Mouse (Mus musculus) lung, embryonic 15.5 days (tissue): ENCODE measurements around the gene Bcan. TPM values are rescaled to one million over a fixed set of nuclear protein-coding genes. Genes with fewer than 3 reads are reported as not detected.
A peak's percentile ranks its signal among the peaks of the same experiment; 100 is the strongest.

Experiments
- ATAC-seq: fragments of 200-750 bp; cut with Nextera tagmentation; 2 replicates; pipeline ENCODE4 v1.8.0; 2017; ENCODE audit warnings: moderate number of reproducible peaks, borderline replicate concordance; ENCODE audit not compliant: low FRiP score, low TSS enrichment; ENCODE audit errors: extremely low read depth
- H3K27ac ChIP-seq: fragments of 300-500 bp; sonication (generic); 2 replicates; pipeline ENCODE4 v1.5.1; 2015; ENCODE audit warnings: moderate library complexity, mild to moderate bottlenecking, inconsistent platforms
- H3K27me3 ChIP-seq: fragments of 300-500 bp; sonication (generic); 2 replicates; pipeline ENCODE4 v1.6.1; 2015; ENCODE audit warnings: inconsistent platforms
- H3K36me3 ChIP-seq: fragments of 300-500 bp; sonication (generic); 2 replicates; pipeline ENCODE4 v1.6.1; 2015; ENCODE audit warnings: inconsistent platforms
- H3K4me1 ChIP-seq: fragments of 300-500 bp; sonication (generic); 2 replicates; pipeline ENCODE4 v1.6.1; 2015; ENCODE audit warnings: inconsistent platforms
- H3K4me2 ChIP-seq: fragments of 300-500 bp; sonication (generic); 2 replicates; pipeline ENCODE4 v1.6.1; 2015; ENCODE audit warnings: inconsistent platforms, mild to moderate bottlenecking, moderate library complexity
- H3K4me3 ChIP-seq: fragments of 300-500 bp; sonication (generic); 2 replicates; pipeline ENCODE4 v1.5.1; 2015; ENCODE audit warnings: mild to moderate bottlenecking, inconsistent platforms
- H3K9ac ChIP-seq: fragments of 300-500 bp; sonication (generic); 2 replicates; pipeline ENCODE4 v1.6.1; 2015; ENCODE audit warnings: inconsistent platforms
- H3K9me3 ChIP-seq: fragments of 300-500 bp; sonication (generic); 2 replicates; pipeline ENCODE4 v1.6.1; 2016; ENCODE audit warnings: inconsistent platforms
- WGBS: fragments of 180-500 bp; shearing (Covaris S2); methylation state at CpG from one replicate; pipeline ENCODE4 v1.1.7; 2015; 5-methylcytosine and 5-hydroxymethylcytosine counted together
- polyA plus RNA-seq: library from polyadenylated mRNA; unstranded; fragments of >200 nt; fragmentation: Nextera tagmentation; extraction: Ambion mirVana; gene quantifications from 2 replicates; pipeline ENCODE4 v1.2.1, GENCODE M21; 2015

Bcan gene
- polyA plus RNA-seq, 1 experiment from 2014 or later = 0.07 TPM

- no peaks in the 10 kb centered on the region for H3K36me3 ChIP-seq
- no peaks in the 10 kb centered on the region for H3K9me3 ChIP-seq
- H3K27ac ChIP-seq = peak overlapping the region; percentile 95
- H3K9ac ChIP-seq = peak overlapping the region; percentile 52
- peaks cover 13% of the 10 kb centered on the region; the same call in 1 of the 2 replicates for H3K4me1 ChIP-seq
- under 1% methylated on average over 27 of the region's 27 CpGs for WGBS
- H3K27me3 ChIP-seq = no peaks in the 10 kb centered on the region
- peak overlapping the region; percentile 67 for H3K4me2 ChIP-seq
- H3K4me3 ChIP-seq = peak overlapping the region; percentile 42
- peak; percentile 99 for ATAC-seq
Observed at GRCm38 (mm10) chr3:87960586-87961191, 39.3 kb downstream of the Bcan start.

- WGBS = 5% methylated on average over 10 of the region's 10 CpGs
Observed at GRCm38 (mm10) chr3:87960191-87960585, 39.8 kb downstream of the Bcan start.

GRCm38 (mm10) chr3:87959371-87959770, 40.7 kb downstream of the Bcan start:
- Histone ChIP-seq H3K36me3 (no peaks in the 10 kb centered on the region), H3K4me2 (no peak overlapping the region), H3K27ac (no peak overlapping the region), H3K4me1 (peaks cover 13% of the 10 kb centered on the region; the same call in 1 of the 2 replicates), H3K27me3 (no peaks in the 10 kb centered on the region), H3K9ac (no peak overlapping the region), H3K4me3 (no peak overlapping the region), H3K9me3 (no peaks in the 10 kb centered on the region)
- ATAC-seq = no peak
- 68% methylated on average over 7 of the region's 7 CpGs for WGBS

More at GRCm38 (mm10) chr3:87960191-87960585, 39.8 kb downstream of the Bcan start:
- Histone ChIP-seq H3K4me3 (peak overlapping the region; percentile 42), H3K9me3 (no peaks in the 10 kb centered on the region), H3K27ac (peak overlapping the region; percentile 95), H3K9ac (peak overlapping the region; percentile 52), H3K27me3 (no peaks in the 10 kb centered on the region), H3K4me2 (peak overlapping the region; percentile 67), H3K36me3 (no peaks in the 10 kb centered on the region), H3K4me1 (peaks cover 13% of the 10 kb centered on the region; the same call in 1 of the 2 replicates)
- ATAC-seq = no peak; the same call in 1 of the 2 replicates

- no peak overlapping the region for H3K4me3 ChIP-seq
- no peaks in the 10 kb centered on the region for H3K36me3 ChIP-seq
- no peak overlapping the region for H3K27ac ChIP-seq
- H3K4me1 ChIP-seq = peaks cover 13% of the 10 kb centered on the region; the same call in 1 of the 2 replicates
- H3K9me3 ChIP-seq = no peaks in the 10 kb centered on the region
- no peak for ATAC-seq
- 35% methylated on average over 1 of the region's 1 CpGs for WGBS
- no peak overlapping the region for H3K4me2 ChIP-seq
- H3K27me3 ChIP-seq = no peaks in the 10 kb centered on the region
- no peak overlapping the region for H3K9ac ChIP-seq
Observed at GRCm38 (mm10) chr3:87958967-87959366, 41.1 kb downstream of the Bcan start.

GRCm38 (mm10) chr3:87958476-87958875, 41.6 kb downstream of the Bcan start:
- ATAC-seq = no peak
- no peak overlapping the region for H3K9ac ChIP-seq
- 0 out of 2 replicates have a peak, but pooled peaks cover under 1% of the 10 kb centered on the region for H3K27me3 ChIP-seq
- no peaks in the 10 kb centered on the region for H3K36me3 ChIP-seq
- no peak overlapping the region for H3K4me3 ChIP-seq
- no peak overlapping the region for H3K4me2 ChIP-seq
- H3K9me3 ChIP-seq = no peaks in the 10 kb centered on the region
- WGBS = 21% methylated on average over 4 of the region's 4 CpGs
- peaks cover 13% of the 10 kb centered on the region; the same call in 1 of the 2 replicates for H3K4me1 ChIP-seq
- H3K27ac ChIP-seq = no peak overlapping the region

- H3K9me3 ChIP-seq = no peaks in the 10 kb centered on the region
- no peaks in the 10 kb centered on the region for H3K36me3 ChIP-seq
- no peak overlapping the region for H3K27ac ChIP-seq
- H3K4me1 ChIP-seq = peaks cover 17% of the 10 kb centered on the region
- no peak overlapping the region for H3K4me2 ChIP-seq
- ATAC-seq = no peak
- H3K4me3 ChIP-seq = no peak overlapping the region
- 0 out of 2 replicates have a peak, but pooled peaks cover 5% of the 10 kb centered on the region for H3K27me3 ChIP-seq
- 5% methylated on average over 1 of the region's 1 CpGs for WGBS
- H3K9ac ChIP-seq = no peak overlapping the region
Observed at GRCm38 (mm10) chr3:87958056-87958455, 42.0 kb downstream of the Bcan start.

GRCm38 (mm10) chr3:87952440-87952839, 47.6 kb downstream of the Bcan start:
- 7% methylated on average over 5 of the region's 5 CpGs for WGBS
- H3K27me3 ChIP-seq = peaks cover 31% of the 10 kb centered on the region; the same call in 1 of the 2 replicates
- H3K27ac ChIP-seq = peak overlapping the region; percentile 60
- H3K9me3 ChIP-seq = no peaks in the 10 kb centered on the region
- H3K4me2 ChIP-seq = peak overlapping the region; percentile 68
- no peaks in the 10 kb centered on the region for H3K36me3 ChIP-seq
- H3K4me3 ChIP-seq = peak overlapping the region; percentile 39
- H3K9ac ChIP-seq = peak overlapping the region; percentile 38
- H3K4me1 ChIP-seq = peaks cover 52% of the 10 kb centered on the region
- ATAC-seq = peak; percentile 90

- Histone ChIP-seq H3K36me3 (no peaks in the 10 kb centered on the region), H3K9ac (peak overlapping the region; percentile 37), H3K27ac (peak overlapping the region; percentile 60), H3K9me3 (no peaks in the 10 kb centered on the region), H3K4me1 (peaks cover 57% of the 10 kb centered on the region), H3K4me3 (peak overlapping the region; percentile 39), H3K4me2 (peak overlapping the region; percentile 68), H3K27me3 (peaks cover 31% of the 10 kb centered on the region; the same call in 1 of the 2 replicates)
- ATAC-seq = no peak
- WGBS = 14% methylated on average over 12 of the region's 12 CpGs
Observed at GRCm38 (mm10) chr3:87951946-87952345, 48.1 kb downstream of the Bcan start.

- Histone ChIP-seq H3K27me3 (peaks cover 31% of the 10 kb centered on the region; the same call in 1 of the 2 replicates), H3K4me3 (no peak overlapping the region)
- WGBS = 13% methylated on average over 13 of the region's 13 CpGs
Observed at GRCm38 (mm10) chr3:87949955-87950515, 50.0 kb downstream of the Bcan start.

GRCm38 (mm10) chr3:87949266-87949954, 50.6 kb downstream of the Bcan start:
- ATAC-seq = no peak
- Histone ChIP-seq H3K9me3 (no peaks in the 10 kb centered on the region), H3K27me3 (peaks cover 31% of the 10 kb centered on the region; the same call in 1 of the 2 replicates), H3K4me3 (no peak overlapping the region), H3K27ac (no peak overlapping the region), H3K4me1 (peaks cover 71% of the 10 kb centered on the region), H3K36me3 (no peaks in the 10 kb centered on the region), H3K9ac (no peak overlapping the region), H3K4me2 (peak overlapping the region; percentile 70)
- 22% methylated on average over 16 of the region's 16 CpGs for WGBS

More at GRCm38 (mm10) chr3:87949955-87950515, 50.0 kb downstream of the Bcan start:
- Histone ChIP-seq H3K36me3 (no peaks in the 10 kb centered on the region), H3K9ac (no peak overlapping the region), H3K27ac (no peak overlapping the region), H3K9me3 (no peaks in the 10 kb centered on the region), H3K4me2 (peak overlapping the region; percentile 70; the same call in 1 of the 2 replicates), H3K4me1 (peaks cover 65% of the 10 kb centered on the region)
- ATAC-seq = no peak

GRCm38 (mm10) chr3:87948378-87949265, 51.4 kb downstream of the Bcan start, which contains the start of gene Crabp2:
Gene Crabp2 (plus strand): TSS chr3:87948666.
- Histone ChIP-seq H3K4me2 (peak within 1 kb of the TSS; percentile 70), H3K36me3 (no peaks in the 10 kb centered on the region), H3K4me1 (peaks cover 72% of the 10 kb centered on the region), H3K9ac (peak within 1 kb of the TSS; percentile 31), H3K4me3 (peak within 1 kb of the TSS; percentile 29), H3K9me3 (no peaks in the 10 kb centered on the region), H3K27ac (no peak within 1 kb of the TSS), H3K27me3 (peaks cover 31% of the 10 kb centered on the region; the same call in 1 of the 2 replicates)
- ATAC-seq = no peak
- 5% methylated on average over 35 of the region's 35 CpGs for WGBS
